Comparison of ENCODE assay signal across 23 mouse cellular contexts in the genomic region with DNA sequence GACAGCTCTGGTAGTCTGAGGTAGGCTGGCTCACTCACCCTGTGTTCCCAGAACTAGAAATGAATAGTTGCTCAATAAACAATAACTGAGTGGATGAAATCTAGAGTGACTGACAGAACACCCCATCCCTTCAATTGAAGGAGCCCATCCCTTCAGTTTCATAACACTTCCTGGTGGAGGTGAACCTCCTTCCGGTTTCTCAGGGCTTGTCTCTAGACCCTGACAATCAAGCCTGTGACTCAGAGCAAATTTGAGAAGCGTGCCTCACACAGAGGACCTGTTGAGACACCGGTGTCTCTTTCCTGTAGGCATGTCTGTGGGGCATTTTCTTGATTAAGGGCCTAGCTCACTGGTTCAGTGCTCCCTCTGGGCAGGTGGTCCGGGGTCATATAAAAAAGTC. TPM values are rescaled to one million over a fixed set of nuclear protein-coding genes. Genes with fewer than 3 reads are reported as not detected.
DNase-seq lines count a peak whose midpoint lies in the region; ATAC-seq and TF ChIP-seq lines count a peak whose summit lies in the region.
"Had no signal": no experiment of that assay in that cellular context is flagged by ENCODE, and none has a peak within 500 bp of the region (broad histone marks: within the 10 kb centered on the region; RNA-seq: fewer than 3 reads in every experiment).

No protein-coding gene starts in this region.

- no peak for TF ChIP-seq POLR2A in bone marrow, adult 2 months (IDR thresholded peaks at IDR 0.05; ENCODE audit: borderline replicate concordance, control insufficient read depth, low read depth, low read length)

- ATAC-seq in megakaryocyte, adult 5-6 weeks (ENCODE audit: poor library complexity, severe bottlenecking), result peak; percentile 91
- ATAC-seq in kidney, embryonic 14.5 days (ENCODE audit: low FRiP score, low TSS enrichment), result no peak
- ATAC-seq: activated CD4-positive, CD25-positive, alpha-beta regulatory T cell, adult 4 months; forebrain, embryonic 13.5 days; forebrain, embryonic 16.5 days; hindbrain, embryonic 16.5 days had no signal

- TF ChIP-seq CTCF in bone marrow, adult 2 months (IDR thresholded peaks at IDR 0.05; ENCODE audit: control insufficient read depth, insufficient read depth, low read length), result no peak

- no peaks in the 10 kb centered on the region for H3K36me3 ChIP-seq in kidney, embryonic 14.5 days (ENCODE audit: control insufficient read depth, insufficient read depth, low read length)
- H3K36me3 ChIP-seq: embryonic facial prominence, embryonic 12.5 days; embryonic facial prominence, embryonic 15.5 days; hindbrain, embryonic 10.5 days; hindbrain, embryonic 13.5 days had no signal

- H3K9me3 ChIP-seq in kidney, embryonic 14.5 days (ENCODE audit: control insufficient read depth, low read length), result no peaks in the 10 kb centered on the region
- H3K9me3 ChIP-seq: embryonic facial prominence, embryonic 12.5 days; embryonic facial prominence, embryonic 15.5 days; forebrain, embryonic 13.5 days; hindbrain, embryonic 10.5 days; hindbrain, embryonic 13.5 days had no signal

- H3K4me1 ChIP-seq in bone marrow, adult 2 months (ENCODE audit: control insufficient read depth, insufficient read depth, low read length), result no peaks in the 10 kb centered on the region; the same call in 1 of the 2 replicates
- H3K4me1 ChIP-seq in kidney, embryonic 14.5 days (ENCODE audit: control insufficient read depth, insufficient read depth, low read length), result no peaks in the 10 kb centered on the region

- H3K27ac ChIP-seq in bone marrow, adult 2 months (ENCODE audit: control insufficient read depth, insufficient read depth, low read depth, low read length, poor library complexity), result peak overlapping the region; percentile 45; the same call in 1 of the 2 replicates
- no peak overlapping the region for H3K27ac ChIP-seq in kidney, embryonic 14.5 days (ENCODE audit: low read depth, low read length)
- H3K27ac ChIP-seq: embryonic facial prominence, embryonic 12.5 days; embryonic facial prominence, embryonic 15.5 days; forebrain, embryonic 13.5 days; hindbrain, embryonic 10.5 days; hindbrain, embryonic 13.5 days had no signal

- peak; percentile 76 for DNase-seq in 416B (ENCODE audit: low read depth)
- no peak for DNase-seq in kidney, postnatal 25 days
- DNase-seq in left cerebral cortex, adult 18-20 months (ENCODE audit: low spot score in 2 of 2), result no peak
- DNase-seq: adrenal gland, adult 8-10 months; adrenal gland, postnatal 25 days; cerebellum, adult 18-20 months; cerebellum, adult 9-10 months; cerebellum, postnatal 14 days; gastrocnemius, postnatal 10 days; gastrocnemius, postnatal 36 days; heart, adult 11 months had no signal

- H3K27me3 ChIP-seq in kidney, embryonic 14.5 days (ENCODE audit: control insufficient read depth, insufficient read depth, low read length), result no peaks in the 10 kb centered on the region
- H3K27me3 ChIP-seq: embryonic facial prominence, embryonic 12.5 days; forebrain, embryonic 13.5 days had no signal

- whole genome bisulfite sequencing in bone marrow, adult 2 months, result 37% methylated on average over 4 of the region's 4 CpGs
- 65% methylated on average over 4 of the region's 4 CpGs for WGBS in kidney, embryonic 14.5 days

- H3K9ac ChIP-seq in kidney, embryonic 14.5 days (ENCODE audit: low read depth, low read length), result no peak overlapping the region
- H3K9ac ChIP-seq: embryonic facial prominence, embryonic 12.5 days; embryonic facial prominence, embryonic 15.5 days; forebrain, embryonic 13.5 days; hindbrain, embryonic 13.5 days had no signal

- no peak overlapping the region for H3K4me2 ChIP-seq in kidney, embryonic 14.5 days (replicated peaks; ENCODE audit: low read depth, low read length)
- H3K4me2 ChIP-seq: embryonic facial prominence, embryonic 12.5 days; embryonic facial prominence, embryonic 15.5 days; forebrain, embryonic 13.5 days; heart, embryonic 11.5 days; hindbrain, embryonic 13.5 days had no signal

- no peak overlapping the region for H3K4me3 ChIP-seq in bone marrow, adult 2 months (replicated peaks; ENCODE audit: control insufficient read depth, low read depth, low read length)
- no peak overlapping the region for H3K4me3 ChIP-seq in kidney, embryonic 14.5 days (ENCODE audit: low read length)
- H3K4me3 ChIP-seq: embryonic facial prominence, embryonic 12.5 days; embryonic facial prominence, embryonic 15.5 days; forebrain, embryonic 13.5 days; hindbrain, embryonic 10.5 days; hindbrain, embryonic 13.5 days had no signal

RNA-seq across cellular contexts. Expression of a gene that starts 38.9 kb away (rescaled TPM):
- polyA plus RNA-seq in bone marrow, adult 2 months (2011; ENCODE audit: insufficient read depth, insufficient read length, low replicate concordance, missing spikeins), result 0.92 and 1.3 TPM in 2 replicates
- total RNA-seq in megakaryocyte, adult 5-6 weeks (2015), result not detected in 2 replicates
- total RNA-seq in megakaryocyte, adult 5-6 weeks (2017), result 0.07 TPM in 1 of 2 replicates, not detected in the other
- polyA plus RNA-seq in kidney, embryonic 14.5 days (2014; fragmentation: Nextera tagmentation; extraction: Ambion mirVana), result 0.70 and 1.3 TPM in 2 replicates
- 10 to 100 TPM; 17.2 to 19.1 TPM for total RNA-seq in left cerebral cortex, adult 18-20 months (2021)
- polyA plus RNA-seq: activated CD4-positive, CD25-positive, alpha-beta regulatory T cell, adult 4 months had no signal

Comparison
In these comparisons a context has a peak if more than half of its experiments do, and no peak if none do; other contexts are left out.
1. RNA of a gene that starts 38.9 kb away (total RNA-seq): 17.2 to 19.1 TPM in left cerebral cortex, adult 18-20 months; 0.07 TPM in megakaryocyte, adult 5-6 weeks; every median in the first group is over 10 times any median in the second.